Mouse (Mus musculus) 3134 (cell line): ENCODE measurements around the gene Lrrc51.

Experiments
- DNase-seq: peaks from one replicate; pipeline ENCODE4 v3.0.0-alpha.2; 2011; ENCODE audit warnings: low spot score; ENCODE audit not compliant: insufficient read length; ENCODE audit errors: extremely low read depth

Gene Lrrc51

GRCm38 (mm10) chr7:101888460-101888859 is 45.2 kb downstream of the Lrrc51 start:
- no peak for DNase-seq

DNA sequence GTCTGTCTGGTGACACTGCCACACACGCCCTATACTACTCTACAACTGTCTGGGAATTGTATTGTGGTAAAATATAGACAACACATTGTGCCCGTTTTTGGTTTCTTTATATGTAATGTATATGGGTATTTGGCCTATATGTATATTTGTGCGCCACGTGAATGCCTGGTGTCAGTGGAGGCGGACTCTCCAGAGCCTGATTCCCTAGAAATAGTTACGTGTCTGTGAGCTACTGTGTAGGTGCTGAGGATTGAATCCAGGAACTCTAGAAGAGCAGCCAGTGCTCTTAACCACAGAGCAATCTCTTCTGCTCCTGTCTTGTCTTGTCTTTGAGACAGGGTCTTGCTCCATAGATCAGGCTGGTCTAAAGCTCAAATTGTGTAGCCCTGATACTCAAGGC is 47.4 kb downstream of the Lrrc51 start:
- DNase-seq = no peak

DNA sequence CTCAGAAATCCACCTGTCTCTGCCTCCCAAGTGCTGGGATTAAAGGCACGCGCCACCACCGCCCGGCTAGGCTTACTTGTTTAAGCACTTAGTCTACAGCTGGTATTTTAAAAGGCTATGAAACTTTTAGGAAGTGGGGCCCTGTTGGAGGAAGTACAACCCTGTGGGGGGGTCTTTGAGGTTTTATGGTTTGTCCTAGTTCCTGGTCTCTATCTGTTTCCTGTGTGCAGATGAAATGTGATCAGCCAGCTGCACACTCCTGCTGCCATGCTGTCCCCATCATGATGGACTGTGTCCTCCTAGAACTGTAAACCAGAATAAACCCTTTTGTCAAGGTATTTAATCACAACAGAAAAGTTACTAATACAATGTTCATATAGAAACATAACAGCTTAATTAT is 49.5 kb downstream of the Lrrc51 start:
- no peak for DNase-seq

DNA sequence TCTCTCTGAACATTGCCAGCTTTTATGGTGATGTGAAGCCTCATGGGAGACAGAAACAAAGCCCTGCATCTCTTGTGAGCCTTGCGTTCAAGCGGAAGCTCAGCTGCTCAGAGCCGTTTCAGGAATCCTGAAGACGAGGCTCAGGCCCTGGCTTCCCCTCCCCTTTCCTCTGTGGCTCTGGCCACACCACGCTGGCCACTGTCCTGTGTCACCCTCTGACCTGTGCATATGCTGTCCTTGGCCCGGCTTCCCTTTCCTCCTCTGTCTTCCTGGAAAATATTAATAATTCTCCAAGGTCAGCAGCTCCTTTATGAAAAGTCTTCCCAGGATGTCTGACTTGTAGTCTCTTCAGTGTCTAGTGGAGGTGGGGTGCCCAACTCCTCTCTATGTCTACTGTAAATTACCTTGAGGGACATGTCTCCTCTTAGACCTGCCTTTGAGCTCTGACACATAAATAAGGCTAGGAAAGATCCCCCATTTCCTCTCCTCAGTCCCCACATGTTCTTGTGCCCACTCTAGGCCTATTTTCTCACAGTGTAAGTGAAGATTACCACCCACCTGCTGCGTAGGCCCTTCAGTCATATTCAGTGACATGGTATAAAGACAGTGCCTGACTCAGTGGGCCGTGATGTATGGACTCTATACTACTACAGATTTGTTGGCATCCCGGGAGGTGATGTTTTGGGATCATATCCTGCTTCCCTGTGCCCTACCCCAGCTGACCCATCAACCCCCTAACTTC is 51.1 kb downstream of the Lrrc51 start:
- no peak for DNase-seq

GRCm38 (mm10) chr7:101880855-101881254 is 52.8 kb downstream of the Lrrc51 start:
- DNase-seq = no peak

GRCm38 (mm10) chr7:101875978-101876377 is 57.7 kb downstream of the Lrrc51 start:
- DNase-seq = no peak

- no peak for DNase-seq
These were observed 62.4 kb downstream of the Lrrc51 start for GRCm38 (mm10) chr7:101871296-101871695.

GRCm38 (mm10) chr7:101870629-101871028 is 63.1 kb downstream of the Lrrc51 start, which contains the start of gene Folr1:
TSS of gene Folr1 (minus strand) at chr7:101870788.
- DNase-seq = no peak

DNA sequence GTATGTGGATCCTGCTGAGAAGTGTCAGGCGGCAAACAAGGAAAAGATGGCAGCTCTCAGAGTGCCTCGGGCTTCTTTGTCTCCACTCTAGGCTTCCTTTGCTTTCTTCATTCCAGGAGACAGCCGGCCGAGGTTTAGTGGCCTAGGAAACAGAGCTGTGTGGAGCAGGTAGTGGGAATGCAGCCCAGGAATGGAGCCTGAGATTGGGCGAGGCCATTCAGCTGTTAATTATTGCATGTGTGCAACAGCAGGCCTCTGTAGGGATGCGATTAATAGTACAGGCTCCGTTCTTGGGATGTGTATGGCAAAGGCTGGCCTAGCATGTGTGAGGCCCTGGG is 64.6 kb downstream of the Lrrc51 start:
- DNase-seq = no peak

DNA sequence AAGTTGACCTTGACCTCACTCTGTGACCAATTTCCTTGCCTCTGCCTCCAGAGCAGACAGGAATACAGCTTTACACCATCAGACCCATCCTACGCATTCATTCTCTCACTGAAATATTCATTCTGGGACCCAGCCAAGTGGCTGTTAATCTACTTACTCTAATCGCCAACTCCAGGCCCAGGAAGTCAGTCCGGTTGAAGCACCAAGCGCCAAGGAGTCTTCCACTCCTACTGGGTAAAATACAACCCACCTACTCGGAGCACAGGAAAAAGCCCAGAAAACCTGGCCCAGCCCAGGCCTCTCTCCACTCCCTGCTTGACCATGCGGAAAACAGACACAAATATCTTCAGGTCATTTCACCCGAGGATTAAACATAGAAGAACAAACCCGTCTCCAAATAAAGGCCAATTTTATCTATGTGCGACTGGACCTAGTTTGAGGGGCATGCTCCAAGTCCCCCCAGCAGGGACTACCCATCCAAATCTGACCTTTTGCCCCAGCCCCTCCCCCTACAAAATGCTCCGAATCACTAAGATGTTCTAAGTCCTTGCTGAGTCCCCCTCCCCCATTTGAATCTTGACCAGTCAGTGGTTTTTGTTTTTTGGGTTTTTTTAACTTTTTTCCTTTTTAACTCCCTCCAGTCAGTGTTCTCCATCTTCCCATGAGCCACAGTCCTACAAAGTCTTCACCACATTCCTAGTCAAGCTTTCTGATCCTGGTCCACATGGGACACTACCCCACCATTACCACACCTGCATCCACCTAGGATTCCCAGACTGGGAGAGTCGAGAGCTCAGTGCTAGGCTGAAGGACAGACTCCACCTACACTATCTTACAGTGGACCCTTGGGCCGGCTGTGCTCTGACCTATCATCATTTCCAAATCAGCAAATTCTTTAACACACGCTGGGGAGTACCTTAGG is 65.2 kb downstream of the Lrrc51 start:
- no peak for DNase-seq

DNA sequence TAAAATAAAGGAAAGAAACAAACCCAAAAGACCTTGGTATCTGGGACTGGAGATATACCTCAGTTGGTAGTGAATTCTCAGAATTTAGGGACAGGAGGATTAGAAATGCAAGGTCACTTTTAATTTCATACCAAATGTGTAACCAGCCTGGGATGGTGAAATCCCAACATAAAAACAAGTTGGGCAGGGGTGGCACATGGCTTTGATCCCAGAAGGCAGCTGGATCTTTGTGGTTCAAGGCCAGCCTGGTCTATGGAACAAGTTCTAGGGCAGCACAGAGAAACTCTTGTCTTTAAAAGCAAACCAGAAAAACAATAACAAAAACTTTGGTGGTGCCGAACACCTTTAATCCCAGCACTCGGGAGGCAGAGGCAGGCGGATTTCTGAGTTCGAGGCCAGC is 66.2 kb downstream of the Lrrc51 start:
- DNase-seq = no peak

DNA sequence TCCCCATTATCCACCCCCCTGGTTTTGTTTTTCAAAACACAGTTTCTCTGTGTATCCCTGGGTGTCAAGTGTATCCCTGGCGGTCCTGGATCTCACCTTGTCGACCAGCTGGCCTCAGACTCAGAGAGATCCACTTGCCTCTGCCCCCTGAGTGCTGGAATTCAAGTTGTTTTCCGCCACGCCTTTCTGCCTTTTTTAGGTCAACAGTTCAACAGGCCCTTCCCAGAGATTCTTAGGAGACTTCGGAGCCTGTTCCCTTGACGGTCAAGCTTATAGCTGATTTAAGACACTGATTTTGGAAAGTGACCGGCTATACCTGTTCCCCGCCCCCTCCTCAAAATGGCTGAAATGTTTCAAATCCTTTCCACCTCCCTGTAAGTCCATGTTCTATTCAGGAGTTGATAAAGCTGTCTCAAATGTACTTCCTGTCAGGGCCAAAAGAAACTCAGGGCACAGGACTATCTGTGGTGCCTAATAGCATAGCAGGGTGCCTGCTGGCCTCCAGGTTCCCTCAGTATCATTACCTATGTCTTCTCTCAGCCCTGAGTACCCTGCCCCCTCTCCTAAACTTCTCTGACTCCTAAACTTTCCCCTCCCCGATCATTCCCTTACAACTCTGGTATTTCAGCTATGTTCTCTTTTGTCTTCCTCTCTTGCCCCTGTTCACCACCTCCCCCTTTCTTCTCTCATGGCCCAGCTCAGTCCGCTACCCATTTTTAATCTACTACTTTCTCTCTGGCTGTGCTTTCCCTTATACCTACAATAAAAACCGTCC is 67.0 kb downstream of the Lrrc51 start:
- DNase-seq = no peak

DNA sequence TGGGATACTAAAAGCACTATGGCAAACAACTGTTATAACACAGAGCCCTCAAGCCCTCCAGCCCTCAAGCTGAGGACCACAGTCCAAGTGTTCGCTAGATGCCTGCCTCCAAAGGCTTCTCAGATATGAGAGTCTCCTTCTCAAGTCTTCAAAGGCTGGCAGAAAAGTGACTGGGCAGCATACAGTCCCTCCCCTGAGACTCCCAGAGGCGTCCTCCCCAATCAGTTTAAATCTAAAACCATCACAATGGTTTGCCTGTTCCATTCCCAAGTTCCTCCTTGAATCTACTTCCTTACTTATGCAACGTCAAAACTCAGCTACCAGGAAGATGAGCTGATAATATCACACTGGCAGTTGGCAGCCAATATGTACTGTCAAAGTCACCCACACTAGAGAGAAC is 70.3 kb downstream of the Lrrc51 start, which contains the start of gene Anapc15:
Gene Anapc15, plus strand, starts transcription at position 301 of the 400 bp plus-strand sequence.
- no peak for DNase-seq
